Mouse (Mus musculus): ENCODE measurements around the gene Cyp21a1.

- TF ChIP-seq POLR2A (IDR thresholded peaks at IDR 0.05; ENCODE audit: insufficient read depth, low read depth, low read length): peak; percentile 76
- TF ChIP-seq CTCF (IDR thresholded peaks at IDR 0.05; ENCODE audit: insufficient read depth, low read depth, low read length): no peak
Observed at GRCm38 (mm10) chr17:34836856-34837221, 32.5 kb upstream of the Cyp21a1 start, which contains the start of the genes Stk19 and Dxo.

Measured in olfactory bulb, adult 2 months (tissue).